Mouse (Mus musculus) frontal cortex, postnatal 14 days (tissue): ENCODE data around the gene Asb2.

ENCODE experiments used
- DNase-seq, 2 experiments: peaks; one replicate each; pipeline ENCODE4 v3.0.0; 2022; ENCODE audit warnings: low spot score in 2 of 2

Asb2 gene

GRCm38 (mm10) chr12:103361539-103362307, 5.9 kb upstream of the Asb2 start:
- no peak for DNase-seq

GRCm38 (mm10) chr12:103360812-103361211, 5.0 kb upstream of the Asb2 start:
- no peak for DNase-seq

- no peak for DNase-seq
Observed at GRCm38 (mm10) chr12:103358951-103359801, 3.4 kb upstream of the Asb2 start.

GRCm38 (mm10) chr12:103358216-103358615, 2.4 kb upstream of the Asb2 start:
- DNase-seq: no peak

- DNase-seq: no peak
Observed at GRCm38 (mm10) chr12:103356415-103356748, 581 bp upstream of the Asb2 start.

GRCm38 (mm10) chr12:103353538-103353937, 2.3 kb downstream of the Asb2 start:
- peak in 1 of 2 experiments; percentile 36 for DNase-seq

- DNase-seq: no peak
Observed at GRCm38 (mm10) chr12:103352735-103353134, 3.1 kb downstream of the Asb2 start.

GRCm38 (mm10) chr12:103348506-103348905, 7.3 kb downstream of the Asb2 start:
- peak; percentile 56 to 79 for DNase-seq

- DNase-seq: no peak
Observed at GRCm38 (mm10) chr12:103347406-103347805, 8.4 kb downstream of the Asb2 start.

- DNase-seq: no peak
Observed at GRCm38 (mm10) chr12:103346945-103347344, 8.9 kb downstream of the Asb2 start.

GRCm38 (mm10) chr12:103344934-103345333, 10.9 kb downstream of the Asb2 start:
- no peak for DNase-seq

GRCm38 (mm10) chr12:103343456-103343855, 12.3 kb downstream of the Asb2 start:
- DNase-seq: peak in 1 of 2 experiments; percentile 37

GRCm38 (mm10) chr12:103341212-103341611, 14.6 kb downstream of the Asb2 start:
- no peak for DNase-seq

GRCm38 (mm10) chr12:103338162-103338798, 17.5 kb downstream of the Asb2 start:
- DNase-seq: no peak

- no peak for DNase-seq
Observed at GRCm38 (mm10) chr12:103336766-103337165, 19.0 kb downstream of the Asb2 start.

- DNase-seq: no peak
Observed at GRCm38 (mm10) chr12:103333426-103333825, 22.4 kb downstream of the Asb2 start.

- no peak for DNase-seq
Observed at GRCm38 (mm10) chr12:103332879-103333278, 22.9 kb downstream of the Asb2 start.

- no peak for DNase-seq
Observed at GRCm38 (mm10) chr12:103331491-103331890, 24.3 kb downstream of the Asb2 start.

- DNase-seq: no peak
Observed at GRCm38 (mm10) chr12:103328448-103329191, 27.2 kb downstream of the Asb2 start.

GRCm38 (mm10) chr12:103327107-103327506, 28.7 kb downstream of the Asb2 start:
- no peak for DNase-seq

GRCm38 (mm10) chr12:103326569-103326968, 29.2 kb downstream of the Asb2 start:
- DNase-seq: no peak
